2 mouse cellular contexts compared by ENCODE assay signal in the genomic region with DNA sequence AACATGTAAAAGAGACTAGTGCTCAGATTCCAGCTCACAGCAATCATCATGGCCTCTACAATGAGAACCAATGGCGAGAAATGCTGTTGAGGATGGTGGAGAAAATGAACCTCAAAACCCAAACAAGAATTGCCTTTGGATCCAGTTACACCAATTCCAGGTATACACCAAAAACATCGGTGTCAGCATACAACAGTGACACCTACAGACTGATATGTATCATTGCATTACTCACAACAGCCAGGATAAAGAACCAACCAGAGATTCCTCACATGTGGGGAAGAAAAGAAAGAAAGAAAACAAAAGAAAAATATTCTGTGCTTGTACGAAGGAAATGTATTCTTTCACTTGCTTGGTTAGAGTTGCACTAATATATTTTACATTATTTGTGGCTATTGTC.
TF ChIP-seq lines count a peak whose summit lies in the region.

No protein-coding gene starts in this region.

TF ChIP-seq in CH12.LX, 34 proteins besides CTCF, POLR2A, EP300 and RAD21:
- TF ChIP-seq ELF1 (IDR thresholded peaks at IDR 0.05; ENCODE audit: low read depth, low read length), result no peak
- TF ChIP-seq ZKSCAN1 (IDR thresholded peaks at IDR 0.05; ENCODE audit: borderline replicate concordance, low read depth, low read length), result no peak
- TF ChIP-seq USF2 (conservative IDR thresholded peaks at IDR 0.05; ENCODE audit: low read depth, low read length), result no peak
- no peak for TF ChIP-seq MAX (IDR thresholded peaks at IDR 0.05; ENCODE audit: low read length)

TF ChIP-seq in MEL, 35 proteins besides CTCF, POLR2A, EP300 and RAD21:
- TF ChIP-seq CHD1 (IDR thresholded peaks at IDR 0.05; ENCODE audit: low read depth, low read length) (no peak), USF2 (IDR thresholded peaks at IDR 0.05; ENCODE audit: borderline replicate concordance in 1 of 2, insufficient read depth in 1 of 2, low read depth in 1 of 2, low read length in 2 of 2) (no peak)
